Mouse (Mus musculus): ENCODE results near the gene Ilf3.

GRCm38 (mm10) chr9:21401042-21401441, 33.4 kb downstream of the Ilf3 start:
- TF ChIP-seq CTCF (IDR thresholded peaks at IDR 0.05; ENCODE audit: extremely low read depth, insufficient read length, insufficient replicate concordance, low read depth, low read length) (no peak), POLR2A (IDR thresholded peaks at IDR 0.05; ENCODE audit: low read depth, low read length) (no peak)
